Mouse (Mus musculus) embryo, embryonic 10 days (tissue): ENCODE results near the gene Rab4b.

Experiments
- DNase-seq: peaks from one replicate; pipeline ENCODE4 v3.0.0-alpha.2; 2015; ENCODE audit warnings: low spot score

Rab4b gene

DNA sequence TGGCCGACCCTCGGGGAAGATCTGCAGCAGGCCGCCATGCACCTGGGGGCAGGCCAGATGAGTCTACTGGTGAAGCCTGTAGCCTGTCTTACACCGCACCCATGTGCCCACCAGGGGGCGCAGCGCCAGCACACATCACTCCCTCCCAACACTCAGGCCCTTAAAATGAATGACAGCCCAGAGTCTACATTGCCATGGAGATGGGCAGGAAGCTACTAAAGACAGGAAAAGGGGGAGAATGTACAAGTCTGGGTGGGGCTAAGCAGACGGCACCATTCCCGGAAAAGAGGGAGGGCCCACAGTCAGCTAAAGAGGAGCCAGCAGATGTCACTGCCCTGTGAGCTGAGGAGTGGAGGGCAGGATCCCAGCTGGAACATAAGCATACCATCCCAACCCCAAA lies 18.8 kb downstream of the Rab4b start:
- peak; percentile 89 for DNase-seq

DNA sequence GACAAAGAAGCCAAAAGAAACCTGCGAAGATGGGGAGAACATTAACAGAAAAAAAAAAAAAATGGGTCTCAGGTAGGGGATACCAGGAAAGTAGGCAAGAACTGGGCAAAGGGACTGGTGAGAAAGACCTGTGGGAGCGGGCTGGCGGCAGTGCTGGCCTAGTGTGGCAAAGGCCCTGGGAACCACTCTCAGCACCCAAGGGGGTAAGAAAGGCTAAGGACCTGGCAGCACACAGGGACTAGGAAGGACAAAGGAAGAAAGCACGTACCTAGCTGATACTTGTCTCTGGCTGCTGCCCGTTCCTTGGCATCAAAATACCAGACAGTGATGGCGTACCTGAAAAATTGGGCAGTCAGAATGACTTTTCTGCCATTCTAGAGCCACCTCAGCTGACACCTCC lies 19.4 kb downstream of the Rab4b start:
- DNase-seq, result no peak

DNA sequence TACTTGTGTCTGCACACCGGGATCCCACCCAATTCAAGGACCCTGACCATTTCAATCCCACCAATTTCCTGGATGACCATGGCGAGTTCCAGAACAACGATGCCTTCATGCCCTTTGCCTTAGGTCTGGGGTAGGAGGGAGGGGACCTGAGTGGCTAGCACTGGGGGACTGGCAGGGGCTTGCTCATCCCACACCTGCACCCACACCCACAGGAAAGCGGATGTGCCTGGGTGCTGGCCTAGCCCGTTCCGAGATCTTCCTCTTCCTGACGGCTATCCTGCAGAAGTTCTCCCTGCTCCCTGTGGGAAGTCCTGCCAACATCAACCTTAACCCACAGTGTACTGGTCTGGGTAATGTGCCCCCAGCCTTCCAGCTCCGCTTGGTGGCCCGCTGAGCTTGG lies 20.5 kb downstream of the Rab4b start:
- no peak for DNase-seq

DNA sequence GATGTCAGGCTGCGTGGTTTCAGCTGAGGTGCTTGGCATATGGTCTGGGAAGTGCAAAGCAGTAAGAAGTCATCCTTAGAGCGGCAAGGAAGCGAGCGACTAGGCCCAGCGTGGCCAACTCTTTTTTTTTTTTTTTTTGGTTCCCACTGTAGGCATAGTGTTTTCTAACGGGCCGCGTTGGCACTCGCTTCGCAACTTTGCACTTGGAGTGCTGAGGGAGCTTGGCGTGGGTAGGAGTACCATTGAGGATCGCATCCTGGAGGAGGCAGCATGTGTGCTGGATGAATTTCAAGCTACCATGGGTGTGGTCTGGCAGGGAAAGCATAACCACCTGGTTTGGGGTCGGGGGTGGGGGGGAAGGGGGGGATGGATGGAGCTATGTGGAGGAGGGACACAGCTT lies 22.7 kb downstream of the Rab4b start:
- DNase-seq, result no peak

DNA sequence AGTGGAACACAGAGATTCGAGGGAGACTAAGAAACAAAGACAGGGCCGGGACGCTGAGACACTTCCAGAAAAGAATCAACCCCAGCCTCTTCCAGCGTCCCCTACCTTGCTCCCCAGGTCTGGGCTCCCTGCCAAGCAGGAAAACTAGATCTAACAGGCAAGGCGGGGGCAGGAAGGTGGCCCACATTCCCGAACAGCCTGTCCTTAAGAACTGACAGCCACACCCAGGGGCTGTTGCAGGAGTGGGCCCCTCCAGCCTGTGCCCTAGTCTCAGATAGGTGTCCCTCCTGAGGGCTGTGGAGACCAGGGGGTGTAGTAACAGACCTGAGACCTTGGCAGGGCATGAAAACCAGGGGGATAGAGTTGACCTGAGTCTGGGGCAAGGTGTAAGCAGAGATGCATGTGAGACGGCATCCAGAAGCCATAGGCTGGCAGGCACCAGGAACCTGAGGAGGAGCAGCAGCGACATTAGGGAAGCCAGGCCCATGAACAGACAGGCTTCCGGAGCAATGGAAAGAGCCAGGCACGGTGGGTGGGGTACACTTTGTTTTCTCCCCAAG lies 25.4 kb downstream of the Rab4b start, which contains the start of gene Cyp2t4:
Gene Cyp2t4 (plus strand): TSS at position 510 of the 560 bp plus-strand sequence.
- no peak for DNase-seq

DNA sequence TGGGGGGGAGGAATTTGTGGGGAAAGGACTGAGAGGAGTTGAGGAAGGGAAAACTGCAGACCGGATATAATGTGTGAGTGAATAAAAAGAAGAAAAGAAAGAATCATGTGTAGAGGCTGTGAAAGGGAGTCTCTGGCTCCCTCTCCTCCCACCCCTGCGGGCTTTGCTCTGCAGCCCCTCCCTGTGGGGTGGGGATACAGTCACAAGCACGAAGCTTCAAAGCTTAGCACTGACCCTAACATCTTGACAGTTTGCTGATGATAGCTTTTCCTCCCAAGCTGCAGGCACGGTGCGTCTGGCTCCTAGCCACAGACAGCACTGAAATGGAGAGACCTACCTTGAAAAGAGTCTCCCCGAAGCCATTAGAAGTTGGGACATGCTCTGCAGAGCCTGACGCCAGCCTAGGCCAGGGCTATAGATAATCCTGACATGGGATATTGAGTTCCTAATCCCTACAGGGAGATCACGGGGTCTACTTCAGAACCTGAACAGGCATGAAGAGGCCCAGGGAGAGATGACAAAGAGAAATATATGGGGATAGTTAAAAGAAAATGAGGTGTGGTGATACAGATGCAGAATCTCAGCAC lies 42.2 kb downstream of the Rab4b start:
- no peak for DNase-seq

DNA sequence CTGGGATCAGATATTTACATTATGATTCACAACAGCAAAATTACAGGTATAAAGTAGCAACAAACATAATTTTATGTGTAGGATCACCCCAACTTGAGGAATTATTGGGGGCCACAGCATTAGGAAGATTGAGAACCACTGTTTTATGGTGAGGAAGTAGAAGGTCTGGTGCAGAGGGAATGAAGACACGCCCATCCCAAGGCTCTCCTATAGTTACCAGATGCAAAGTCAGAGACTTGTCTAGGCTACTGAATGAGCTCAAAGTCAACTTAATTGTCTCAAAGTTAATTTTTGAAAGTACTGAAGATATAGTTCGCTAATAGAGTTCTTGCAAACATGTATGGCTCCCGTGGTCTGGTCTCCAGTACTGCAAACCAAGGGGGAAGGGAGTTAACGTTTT lies 44.9 kb downstream of the Rab4b start:
- no peak for DNase-seq

DNA sequence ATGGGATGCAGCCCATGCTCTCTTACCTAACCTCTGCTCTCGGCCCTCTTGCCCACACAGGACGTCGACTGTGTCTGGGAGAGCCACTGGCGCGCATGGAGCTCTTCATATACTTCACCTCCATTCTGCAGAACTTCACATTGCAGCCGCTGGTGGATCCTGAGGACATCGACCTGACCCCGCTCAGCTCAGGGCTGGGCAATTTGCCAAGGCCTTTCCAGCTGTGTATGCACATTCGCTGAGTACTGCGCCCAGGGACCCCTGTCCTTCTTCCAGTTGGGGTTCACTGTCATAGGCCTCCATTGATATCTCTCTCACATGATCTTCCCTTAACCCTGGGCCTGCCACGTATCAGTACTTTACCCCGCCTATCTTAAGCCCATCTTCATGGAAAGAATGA lies 45.5 kb downstream of the Rab4b start:
- no peak for DNase-seq

DNA sequence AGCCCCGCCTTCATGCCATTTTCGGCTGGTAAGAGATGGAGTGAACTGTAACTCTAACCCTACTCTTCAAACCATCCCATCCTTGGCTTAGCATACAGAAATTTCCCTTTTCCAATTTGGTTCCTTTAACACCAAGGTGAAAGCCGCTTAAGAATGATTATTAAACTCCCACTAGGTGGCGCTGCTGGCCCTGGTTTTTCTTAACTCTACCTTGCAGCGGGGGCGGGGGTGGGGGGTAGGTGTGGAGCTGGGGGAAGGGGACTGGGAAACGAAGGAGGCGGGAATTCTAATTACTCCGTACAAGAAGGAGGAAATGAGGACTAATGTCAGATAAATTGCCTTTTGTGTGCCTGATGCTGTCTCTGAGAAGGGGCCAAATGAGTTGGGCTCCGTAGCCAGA lies 46.1 kb downstream of the Rab4b start:
- peak; percentile 63 for DNase-seq

DNA sequence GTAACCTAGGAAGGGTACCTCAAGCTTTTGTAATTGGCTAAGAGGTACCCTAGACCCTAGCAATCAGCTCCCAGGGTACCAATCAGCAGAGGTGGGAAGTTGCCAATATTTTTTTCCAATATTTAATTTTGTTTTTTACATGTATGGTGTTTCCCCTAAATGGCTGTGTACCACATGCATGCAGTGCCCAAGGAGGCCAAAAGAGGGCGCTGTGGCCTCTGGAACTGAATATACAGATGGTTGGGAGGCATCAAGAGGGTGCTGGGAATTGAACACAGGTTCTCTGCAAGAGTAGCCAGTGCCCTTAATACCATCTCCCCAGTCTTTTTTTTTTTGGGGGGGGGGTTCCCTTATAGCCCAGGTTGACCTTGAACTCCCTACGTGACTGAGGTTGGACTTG lies 47.3 kb downstream of the Rab4b start:
- DNase-seq, result no peak

DNA sequence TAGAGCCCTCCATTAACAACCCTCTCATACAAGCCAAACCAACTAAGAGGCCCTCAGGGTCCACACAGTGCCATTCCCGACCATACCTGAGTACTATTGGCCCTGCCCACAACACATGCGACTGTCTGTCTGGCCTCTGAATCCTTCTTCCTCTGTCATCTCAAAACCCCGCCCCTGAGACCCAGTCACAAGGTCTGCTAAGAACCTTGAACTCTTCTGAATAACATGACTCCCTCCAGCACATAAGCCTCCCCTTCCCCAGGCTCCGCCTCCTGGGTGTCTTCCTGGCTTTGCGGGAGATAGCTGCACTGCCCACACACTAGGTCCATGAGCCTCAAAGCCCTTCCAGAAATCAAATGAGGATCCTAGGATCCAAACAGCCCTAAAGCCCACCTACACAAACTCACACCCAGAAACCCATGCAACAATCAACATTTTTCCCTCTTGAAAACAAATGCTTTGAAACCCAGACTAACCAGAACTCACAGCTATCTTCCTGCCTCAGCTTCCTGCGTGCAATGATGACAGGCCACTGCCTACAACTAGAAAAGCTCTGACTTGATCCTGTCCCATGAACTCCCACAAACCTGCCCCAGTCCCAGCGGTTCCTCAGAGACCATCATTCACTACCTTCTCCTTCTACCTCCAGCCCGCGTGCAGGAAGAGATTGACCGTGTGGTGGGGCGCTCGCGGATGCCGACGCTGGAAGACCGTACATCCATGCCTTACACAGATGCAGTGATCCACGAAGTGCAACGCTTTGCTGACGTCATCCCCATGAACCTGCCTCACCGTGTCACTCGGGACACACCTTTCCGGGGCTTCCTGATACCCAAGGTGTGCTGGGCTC lies 48.0 kb downstream of the Rab4b start:
- DNase-seq, result no peak

DNA sequence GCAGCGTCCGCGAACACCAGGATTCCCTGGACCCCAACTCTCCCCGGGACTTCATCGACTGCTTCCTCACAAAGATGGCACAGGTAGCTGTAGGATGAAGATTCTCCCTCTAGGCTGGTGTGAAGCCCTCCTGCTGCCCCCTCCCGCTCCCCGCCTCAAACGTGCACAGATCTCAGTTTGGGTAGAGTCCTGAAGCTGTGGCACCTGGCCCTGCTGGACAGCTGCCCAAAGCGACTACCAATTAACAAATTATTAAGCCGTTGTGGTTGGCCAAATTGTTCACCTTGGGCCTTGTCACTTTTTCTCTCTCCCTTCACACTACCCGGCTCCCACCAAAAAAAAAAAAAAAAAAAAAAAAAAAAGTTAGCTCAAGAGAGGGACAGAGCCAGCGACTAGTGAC lies 48.9 kb downstream of the Rab4b start:
- DNase-seq, result no peak

DNA sequence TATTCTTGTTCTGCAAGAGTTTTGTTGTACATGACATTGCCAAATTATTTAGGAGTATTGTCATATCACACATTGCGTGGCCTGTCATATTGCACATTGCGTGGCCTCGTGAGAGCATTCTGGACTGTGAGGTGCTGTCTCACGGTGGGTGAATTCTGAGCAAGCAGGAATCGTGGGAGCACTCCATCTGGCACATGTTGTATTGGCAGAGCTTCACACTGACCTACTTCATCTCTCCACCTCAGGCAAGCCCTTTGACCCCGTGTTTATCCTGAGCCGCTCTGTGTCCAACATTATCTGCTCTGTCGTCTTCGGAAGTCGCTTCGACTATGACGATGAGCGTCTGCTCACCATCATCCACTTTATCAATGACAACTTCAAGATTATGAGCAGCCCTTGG lies 49.8 kb downstream of the Rab4b start:
- no peak for DNase-seq

DNA sequence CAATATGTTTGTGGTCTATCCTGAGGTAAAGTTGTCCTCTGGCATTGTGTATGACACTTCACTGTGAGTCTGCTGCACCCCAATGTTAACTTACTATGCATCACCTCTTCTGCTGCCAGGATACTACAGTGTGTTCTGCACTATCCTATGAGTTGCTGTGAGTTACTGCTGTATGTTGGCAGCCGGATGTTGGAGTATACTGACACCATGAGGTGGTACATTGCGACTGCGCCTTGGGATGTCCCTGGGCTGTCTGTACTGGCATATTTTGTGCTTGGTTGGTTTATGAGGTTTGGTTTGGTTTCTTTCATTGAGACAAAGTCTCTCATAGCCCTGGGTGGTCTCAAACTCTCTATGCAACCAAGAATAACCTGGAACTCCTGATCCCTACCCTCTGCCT lies 50.5 kb downstream of the Rab4b start:
- peak; percentile 65 for DNase-seq

DNA sequence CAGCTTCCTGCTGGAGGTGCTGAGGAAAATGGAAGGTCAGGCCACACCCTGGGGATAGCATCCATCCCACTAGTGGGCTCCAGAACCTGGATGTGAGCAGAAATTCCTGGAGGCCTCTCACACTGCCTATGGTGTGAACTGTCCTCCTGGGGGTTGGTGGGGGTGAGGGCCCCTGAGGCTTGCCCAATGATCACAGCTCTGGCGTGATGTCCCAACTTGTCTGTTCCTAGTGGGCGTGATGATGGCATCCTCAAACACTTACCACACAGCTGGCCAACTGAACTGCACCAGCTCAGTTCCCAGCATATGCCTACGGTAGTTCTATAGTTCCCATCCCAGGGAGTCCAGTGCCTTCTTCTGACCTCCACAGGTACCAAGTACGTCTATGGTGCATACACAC lies 53.7 kb downstream of the Rab4b start:
- DNase-seq, result no peak

DNA sequence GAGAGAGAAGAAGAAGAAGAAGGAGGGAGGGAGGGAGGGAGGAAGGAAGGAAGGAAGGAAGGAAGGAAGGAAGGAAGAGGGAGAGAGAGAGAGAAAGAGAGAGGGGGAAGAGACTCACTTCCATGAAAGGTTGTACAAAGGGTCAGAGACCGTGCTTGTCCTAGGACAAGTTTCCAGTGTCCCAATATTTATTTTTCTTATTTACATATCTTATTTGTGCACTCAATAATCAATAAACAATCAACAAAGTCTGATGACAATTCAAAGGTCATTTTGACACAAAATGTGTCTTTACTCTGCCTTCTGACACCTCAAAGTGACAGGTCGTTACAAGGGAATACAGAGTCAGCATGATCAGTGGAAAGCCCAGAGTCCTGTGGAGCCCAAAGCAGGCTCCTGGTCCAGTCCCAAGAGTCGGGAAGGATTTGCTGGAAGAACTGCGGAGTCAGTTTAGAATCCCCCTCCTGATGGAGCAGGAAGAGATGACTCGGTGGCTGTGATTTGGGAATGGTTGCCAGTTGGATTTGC lies 54.3 kb downstream of the Rab4b start:
- no peak for DNase-seq

DNA sequence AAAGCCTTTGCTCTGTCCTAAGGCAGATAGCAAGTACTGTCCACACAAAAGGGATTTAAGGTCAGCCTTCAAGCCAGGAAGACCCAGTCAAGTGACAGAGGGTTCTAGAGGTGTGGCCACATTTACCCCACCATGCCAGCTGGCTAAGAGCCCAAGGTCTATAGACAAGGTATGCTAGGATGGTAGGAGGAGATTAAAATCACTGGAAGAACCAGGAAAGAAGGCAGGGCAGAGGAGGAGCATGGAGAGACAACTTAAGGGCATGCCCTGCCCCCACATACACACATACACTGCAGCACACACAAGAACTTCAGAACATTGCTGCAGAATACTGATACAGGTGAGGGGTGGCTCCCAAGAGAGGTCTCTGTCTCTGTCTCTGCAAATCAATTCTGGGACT lies 59.0 kb downstream of the Rab4b start, which contains the start of gene Cyp2f2:
Gene Cyp2f2 (plus strand): TSS at position 234 of the 400 bp plus-strand sequence.
- DNase-seq, result no peak
